Mouse (Mus musculus) MN1 (cell line): ENCODE measurements around the gene Wfdc1.

ENCODE experiments used
- DNase-seq: peaks from one replicate; pipeline ENCODE4 v3.0.0-alpha.2; 2016; ENCODE audit warnings: low spot score

Gene Wfdc1

DNA sequence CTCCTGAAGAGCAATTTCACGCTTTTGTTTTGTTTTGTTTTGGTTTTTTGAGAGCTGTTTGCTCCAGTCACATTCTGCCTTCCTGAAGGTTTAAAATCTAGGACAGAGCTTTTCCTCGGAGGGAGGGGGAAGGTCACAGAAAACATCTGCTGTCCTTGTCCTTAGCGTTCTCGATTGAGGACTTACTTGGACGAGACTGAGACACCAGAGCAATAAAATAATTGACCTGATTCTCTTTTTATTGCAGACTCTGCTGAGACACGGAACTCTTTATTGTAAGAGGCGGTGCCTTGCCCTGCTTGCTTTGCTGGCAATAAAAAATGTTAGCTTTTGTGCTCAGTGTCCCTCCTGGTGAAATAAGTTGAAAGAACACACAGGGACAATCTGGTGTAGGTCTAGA, 26.4 kb upstream of the Wfdc1 start:
- DNase-seq, result no peak

DNA sequence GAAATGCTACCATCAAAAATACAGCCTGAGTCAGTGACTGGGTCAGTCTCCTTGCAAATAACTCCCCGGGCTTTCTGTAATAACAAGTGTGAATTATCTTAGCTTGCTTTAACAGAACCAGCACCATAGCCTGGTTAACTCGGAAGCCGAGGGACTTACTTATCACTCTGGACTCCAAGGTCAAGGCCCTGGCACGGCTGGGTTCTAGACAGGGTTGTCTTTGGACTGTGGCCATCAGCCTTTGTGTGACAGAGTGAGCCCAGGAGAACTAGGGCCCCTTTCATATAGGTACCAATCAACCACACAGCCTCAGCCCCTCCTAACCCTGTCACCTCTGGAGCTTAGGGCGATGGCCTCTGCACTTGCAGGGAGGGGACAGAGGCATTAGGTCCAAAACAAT, 25.1 kb upstream of the Wfdc1 start:
- DNase-seq, result no peak

DNA sequence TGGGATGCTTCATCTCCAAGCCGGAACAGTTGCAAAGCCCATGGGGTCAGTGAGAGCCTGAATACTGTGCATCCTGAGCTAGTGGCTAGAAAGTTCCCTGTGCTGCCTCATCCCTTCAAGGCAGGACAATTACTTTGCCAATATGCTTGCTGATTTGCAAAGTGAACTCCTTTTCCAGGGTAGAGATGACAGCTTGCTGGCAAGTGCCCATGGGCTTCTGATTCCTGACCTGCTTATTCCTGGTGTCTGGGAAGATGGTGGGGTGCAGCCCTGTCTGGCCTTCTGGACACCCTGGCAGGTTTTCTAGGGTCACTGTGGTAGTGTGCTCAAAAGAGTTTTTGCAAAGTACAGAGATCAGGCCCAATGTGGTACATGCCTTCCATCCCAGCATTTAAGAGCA, 23.2 kb upstream of the Wfdc1 start:
- DNase-seq, result no peak

DNA sequence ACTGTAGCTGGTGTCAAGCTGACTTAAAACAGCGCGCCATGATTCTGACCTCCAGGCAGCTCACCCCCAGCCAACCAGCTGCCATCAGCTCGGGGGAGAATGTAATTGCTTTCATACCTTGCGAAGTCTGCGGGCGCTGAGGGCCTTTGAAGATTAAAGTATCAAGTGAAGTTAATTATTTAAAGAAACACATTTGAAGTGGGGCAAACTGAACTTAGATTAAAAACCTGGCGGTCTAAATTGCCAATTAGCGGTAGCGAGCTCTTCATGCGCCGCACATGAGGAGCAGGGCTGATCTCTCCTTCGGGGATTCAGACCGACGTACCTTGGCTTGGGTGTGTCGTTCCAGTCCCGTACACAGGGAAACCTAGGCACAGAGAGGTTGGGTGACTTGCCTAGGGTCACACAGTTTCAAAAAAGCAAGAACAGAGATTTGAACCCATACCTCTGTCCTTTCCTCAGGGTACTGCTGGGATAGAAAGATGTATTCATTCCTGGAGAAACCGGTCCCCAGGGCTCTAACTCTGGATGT, 21.7 kb upstream of the Wfdc1 start:
- DNase-seq, result no peak

DNA sequence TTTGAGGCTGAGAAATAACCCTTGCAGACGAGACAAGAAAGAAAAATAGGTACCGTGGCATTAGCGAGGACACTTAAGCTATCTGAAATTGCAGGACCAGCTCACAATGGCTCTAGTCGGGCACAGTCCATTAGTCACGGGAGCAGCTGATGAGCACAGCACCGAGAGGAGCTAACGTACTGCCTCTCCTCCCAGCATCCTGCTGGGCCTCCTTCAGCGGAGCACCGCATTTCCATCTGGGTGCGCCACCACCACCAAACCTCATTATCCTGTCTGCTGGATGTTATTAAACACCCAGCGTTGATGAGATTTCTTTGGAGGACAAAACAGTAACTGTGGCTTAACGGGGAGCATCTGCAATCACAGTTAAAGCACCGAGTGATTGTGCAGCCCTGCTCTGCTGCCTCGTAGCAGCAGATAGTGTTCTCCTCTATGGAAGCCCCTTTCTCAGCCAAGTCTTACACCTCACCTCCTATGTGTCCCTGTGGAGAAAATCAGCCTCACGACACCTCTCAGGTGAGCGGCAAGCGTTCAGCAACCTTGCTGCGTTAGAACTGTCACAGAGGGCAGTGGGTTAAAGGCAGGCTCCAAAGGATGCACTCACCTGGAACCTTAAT, 21.1 kb upstream of the Wfdc1 start:
- peak; percentile 63 for DNase-seq

DNA sequence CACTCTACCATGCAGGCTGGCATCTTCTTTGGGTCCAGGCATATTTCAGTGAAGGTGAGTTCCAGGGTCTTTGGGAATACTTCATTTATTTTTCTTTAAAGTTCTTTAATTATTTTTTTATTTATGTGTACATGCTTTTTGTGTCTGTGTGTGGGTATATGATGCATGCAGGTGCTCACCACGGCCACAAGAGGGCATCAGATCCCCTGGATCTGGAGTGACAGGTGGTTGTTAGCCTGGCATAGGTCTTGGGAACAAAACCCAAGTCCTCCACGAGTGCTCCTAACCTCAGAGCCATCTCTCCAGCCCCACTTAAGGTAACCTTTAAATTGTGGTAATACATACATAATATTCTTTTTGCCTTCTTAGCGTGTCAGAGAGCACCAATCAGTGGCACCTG, 20.0 kb upstream of the Wfdc1 start:
- no peak for DNase-seq

DNA sequence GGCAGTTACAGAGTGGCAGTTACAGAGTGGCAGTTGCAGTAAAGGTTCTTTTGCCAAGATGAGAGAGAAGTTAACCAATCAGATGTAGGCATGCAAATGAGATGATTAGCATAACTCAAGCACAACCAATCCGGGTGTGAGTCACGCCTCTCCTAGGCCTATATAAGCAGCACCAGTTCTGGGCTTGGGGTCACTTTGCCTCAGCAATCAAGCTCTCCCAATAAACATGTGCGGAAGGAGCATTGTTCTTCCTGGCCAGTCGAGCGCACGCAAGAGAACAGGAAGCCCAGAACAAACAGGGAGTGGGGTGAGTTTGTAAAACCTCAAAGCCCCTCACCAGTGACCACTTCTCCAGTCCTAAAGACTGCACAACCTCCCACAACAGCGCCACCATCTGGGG, 19.3 kb upstream of the Wfdc1 start:
- no peak for DNase-seq

DNA sequence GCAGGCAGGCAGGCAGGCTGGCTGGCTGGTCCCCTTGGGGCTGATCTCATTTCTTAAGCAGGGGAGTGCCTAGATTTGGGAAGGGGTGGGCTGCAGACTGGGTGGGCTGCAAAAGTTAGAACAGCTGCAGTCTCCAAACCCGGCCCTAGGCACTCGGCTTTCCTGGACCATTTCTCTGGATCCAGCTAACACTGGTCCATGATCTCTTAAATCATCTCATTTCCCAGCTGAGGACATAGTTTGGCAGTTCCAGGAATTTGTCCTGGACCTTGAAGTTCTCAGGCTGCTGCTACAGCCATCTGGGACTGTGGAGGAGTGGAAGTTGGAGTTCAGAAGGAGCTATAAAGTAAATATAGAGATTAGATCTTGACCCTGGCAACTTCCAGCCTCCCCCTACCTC, 14.8 kb upstream of the Wfdc1 start:
- DNase-seq, result no peak

DNA sequence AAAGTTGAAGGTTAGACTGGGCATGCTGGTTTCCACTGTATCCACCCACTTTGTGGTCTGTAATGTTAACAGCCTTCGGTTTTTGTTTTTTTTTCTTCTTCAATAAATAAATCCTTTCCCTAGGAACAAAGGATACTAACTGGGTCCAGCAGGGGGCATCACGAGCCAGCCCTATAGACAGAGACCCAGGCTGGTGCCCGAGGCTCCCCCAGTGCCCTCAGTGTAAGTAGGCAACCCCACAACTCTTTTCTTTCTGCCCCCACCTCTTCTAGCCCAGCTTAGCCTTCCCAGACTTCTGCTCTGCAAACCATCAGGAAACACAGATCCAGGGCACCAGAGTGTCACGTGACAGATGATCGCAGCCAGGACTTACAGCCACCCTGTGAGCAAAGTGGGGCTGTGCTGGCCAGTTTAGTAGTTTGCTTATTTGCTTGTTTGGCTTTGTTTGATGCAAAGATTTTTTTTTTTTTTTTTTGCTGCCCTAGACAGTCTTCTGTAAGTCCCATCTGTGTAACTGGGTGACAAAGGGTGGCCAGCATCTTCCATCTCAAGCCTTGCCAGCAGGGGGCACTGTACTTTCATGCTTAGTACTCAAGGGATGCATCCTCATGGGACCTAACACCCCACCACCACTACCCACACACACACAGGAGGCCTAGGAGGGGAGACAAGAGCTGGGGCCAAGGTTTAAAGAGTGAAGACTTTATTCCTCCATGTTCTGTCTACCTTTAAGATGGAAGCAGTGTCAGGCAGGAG, 9.3 kb upstream of the Wfdc1 start:
- peak; percentile 58 for DNase-seq

DNA sequence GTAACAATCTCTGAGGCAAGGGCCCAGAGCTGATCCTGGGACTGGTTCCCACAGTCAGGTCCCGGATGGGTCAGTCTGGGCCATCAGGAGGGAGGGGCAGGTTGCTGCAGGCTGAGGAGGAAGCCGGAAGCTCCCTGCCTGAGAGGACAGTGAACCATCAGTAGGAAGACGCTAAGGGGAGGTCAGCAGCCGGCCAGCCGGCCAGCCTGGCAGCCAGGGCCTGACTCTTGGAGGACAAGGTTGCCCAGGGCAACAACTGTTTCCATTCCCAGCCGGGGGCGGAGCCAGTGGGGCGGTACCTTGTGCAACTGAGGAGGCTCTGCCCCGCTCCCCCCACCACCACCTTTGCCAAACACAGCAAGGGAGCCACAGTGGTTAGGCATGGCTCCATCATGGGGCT, 5.1 kb upstream of the Wfdc1 start:
- DNase-seq, result peak; percentile 91

DNA sequence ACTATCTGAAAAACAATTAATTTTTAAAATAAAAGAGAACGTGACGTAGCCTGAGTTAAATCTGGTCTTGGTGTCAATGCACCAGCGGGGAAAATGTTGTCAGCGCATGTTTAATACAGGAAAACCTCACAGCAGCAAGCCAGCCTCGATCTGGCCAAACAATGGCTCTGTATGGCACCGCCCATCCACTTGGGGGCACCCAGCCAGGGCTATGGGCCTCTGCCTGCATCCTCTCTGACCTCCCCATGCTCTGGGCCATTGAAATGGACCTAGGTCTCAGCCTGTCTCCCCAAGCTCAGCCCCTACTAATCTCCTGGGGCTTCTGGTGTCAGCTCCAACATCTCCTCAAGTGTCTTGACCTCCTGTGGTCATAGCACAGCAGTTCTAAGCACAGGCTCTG, 4.3 kb upstream of the Wfdc1 start:
- DNase-seq, result no peak

DNA sequence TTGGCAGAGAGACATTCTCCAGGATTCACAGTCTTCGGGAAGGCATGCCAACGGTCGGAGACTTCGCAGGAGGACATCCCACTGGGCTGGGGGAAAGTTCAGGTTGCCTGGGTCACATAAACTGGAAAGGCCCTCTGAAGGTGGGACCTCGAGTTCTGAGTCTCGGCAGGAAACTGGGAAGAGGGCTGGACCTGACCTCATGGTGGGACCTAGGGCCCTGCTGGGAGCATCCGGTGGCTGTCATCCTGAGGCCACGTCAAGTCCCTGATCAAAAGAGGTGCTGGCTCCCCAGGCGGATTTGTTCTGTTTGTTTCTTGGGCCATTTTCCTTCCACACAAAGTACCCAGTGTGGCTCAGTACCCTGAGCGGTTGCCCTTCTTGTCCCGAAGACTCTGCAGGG, 2.7 kb upstream of the Wfdc1 start:
- DNase-seq, result no peak

DNA sequence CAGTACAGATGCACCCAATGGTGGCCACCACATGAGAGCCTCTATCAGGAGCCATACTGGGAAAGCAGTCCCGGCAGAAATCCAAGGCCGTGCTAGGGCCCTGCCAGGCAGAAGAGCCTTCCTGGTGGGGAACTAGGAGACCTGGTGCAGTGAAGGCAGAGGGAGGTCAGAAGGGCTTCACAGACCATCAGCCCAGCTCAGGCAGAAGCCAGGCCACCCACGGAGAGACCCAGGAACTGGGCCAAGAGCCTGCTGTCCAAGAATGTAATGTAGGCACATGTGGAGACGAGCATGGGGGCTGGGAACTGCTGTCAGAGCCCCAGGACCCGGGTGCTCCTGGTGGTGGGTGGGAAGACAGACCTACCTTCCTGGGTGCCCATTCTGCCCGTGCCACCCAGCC, 895 bp upstream of the Wfdc1 start:
- peak; percentile 47 for DNase-seq

DNA sequence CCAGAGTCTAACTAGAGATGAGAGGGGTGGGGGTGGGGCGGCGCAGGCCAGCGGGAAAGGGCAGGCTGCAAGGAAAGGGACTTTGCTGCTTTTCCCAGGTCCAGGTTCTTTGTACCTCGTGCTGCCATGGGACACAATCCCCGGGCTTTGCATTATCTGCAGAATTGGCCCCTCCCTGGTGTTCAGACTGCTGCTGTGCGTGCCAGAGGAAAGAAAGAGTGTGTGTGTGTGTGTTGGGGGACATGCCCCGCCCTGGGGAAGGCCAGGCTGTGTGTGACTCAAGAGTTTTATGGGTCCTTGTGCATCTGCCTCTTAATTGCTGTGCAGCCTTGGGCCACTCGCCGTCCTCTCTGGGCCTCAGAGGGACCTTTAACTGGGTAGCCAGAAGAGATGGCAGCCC, 2.3 kb downstream of the Wfdc1 start:
- DNase-seq, result no peak

DNA sequence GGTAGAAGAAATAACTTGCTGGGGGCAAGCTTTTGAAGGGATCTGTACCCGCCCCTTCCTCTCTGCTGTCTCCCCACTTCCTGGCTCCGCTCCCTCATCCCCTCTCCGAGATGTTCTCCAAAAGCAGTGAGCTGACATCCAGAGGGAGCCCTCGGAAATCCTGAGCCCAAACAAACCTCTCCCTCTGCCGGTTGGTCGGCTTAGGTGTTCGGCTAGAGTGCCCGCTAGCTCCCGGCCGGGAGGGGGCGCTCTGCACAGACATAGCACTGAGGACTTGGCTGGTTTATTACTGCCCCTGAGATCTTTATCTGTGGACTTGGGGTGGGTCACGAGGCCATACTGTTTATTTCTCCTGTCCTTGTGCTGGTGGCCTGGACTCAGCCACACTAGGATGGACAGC, 3.1 kb downstream of the Wfdc1 start:
- DNase-seq, result no peak

DNA sequence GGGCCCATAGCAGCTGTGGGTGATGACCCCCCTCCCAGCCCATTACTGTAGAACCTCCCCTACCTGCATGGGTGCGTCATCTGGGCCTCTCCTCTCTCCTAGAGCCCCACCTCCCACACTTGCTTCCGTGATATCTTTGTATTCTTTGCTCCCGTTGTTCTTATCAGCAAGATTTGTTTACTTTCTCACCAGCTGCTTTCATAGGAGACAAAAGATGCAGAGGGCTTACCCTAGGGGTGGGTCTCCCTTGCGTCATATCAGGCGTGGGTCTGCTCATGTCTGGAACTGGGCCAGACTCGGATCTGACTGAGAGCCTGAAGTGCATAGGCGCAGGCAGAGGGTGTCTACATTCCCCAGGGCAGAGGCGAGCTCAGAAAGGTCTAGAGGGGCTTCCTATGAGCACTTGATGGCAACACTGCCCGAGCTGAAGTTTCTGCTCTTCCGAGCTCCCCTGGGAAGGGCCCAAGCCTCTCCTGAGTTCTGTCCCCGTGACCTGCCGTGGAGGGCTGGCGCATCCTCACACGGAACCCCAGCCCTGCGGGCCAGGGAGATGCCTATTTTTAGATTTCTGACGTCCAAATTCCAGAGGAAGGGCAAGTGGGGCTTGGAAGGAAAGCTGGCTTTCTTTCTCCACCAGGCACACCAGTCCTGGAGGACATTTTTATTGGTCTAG, 4.4 kb downstream of the Wfdc1 start:
- DNase-seq, result peak; percentile 55

DNA sequence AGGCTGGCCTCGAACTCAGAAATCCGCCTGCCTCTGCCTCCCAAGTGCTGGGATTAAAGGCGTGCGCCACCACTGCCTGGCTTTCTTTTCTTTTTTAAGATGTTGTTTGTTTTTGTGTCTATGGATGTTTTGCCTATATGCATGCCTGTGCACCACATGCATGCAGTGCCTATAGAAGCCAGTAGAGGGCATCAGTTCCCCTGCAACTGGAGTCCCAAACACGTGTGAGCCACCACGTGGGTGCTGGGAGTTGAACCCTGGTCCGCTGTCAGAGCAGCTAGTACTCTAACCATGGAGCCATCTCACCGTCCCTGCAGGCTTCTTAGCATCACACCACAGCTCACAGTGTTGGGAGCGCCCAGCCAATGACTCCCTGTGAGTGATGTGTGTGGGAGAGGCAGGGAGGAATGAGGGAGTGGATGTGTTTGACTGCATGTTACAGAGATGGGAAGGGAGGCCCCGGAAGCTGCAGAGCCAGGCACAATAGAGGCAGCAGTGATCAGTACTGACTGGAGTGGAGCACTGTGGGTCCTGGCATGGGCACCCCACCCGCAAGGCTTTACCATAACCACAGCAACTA, 7.9 kb downstream of the Wfdc1 start:
- DNase-seq, result no peak

DNA sequence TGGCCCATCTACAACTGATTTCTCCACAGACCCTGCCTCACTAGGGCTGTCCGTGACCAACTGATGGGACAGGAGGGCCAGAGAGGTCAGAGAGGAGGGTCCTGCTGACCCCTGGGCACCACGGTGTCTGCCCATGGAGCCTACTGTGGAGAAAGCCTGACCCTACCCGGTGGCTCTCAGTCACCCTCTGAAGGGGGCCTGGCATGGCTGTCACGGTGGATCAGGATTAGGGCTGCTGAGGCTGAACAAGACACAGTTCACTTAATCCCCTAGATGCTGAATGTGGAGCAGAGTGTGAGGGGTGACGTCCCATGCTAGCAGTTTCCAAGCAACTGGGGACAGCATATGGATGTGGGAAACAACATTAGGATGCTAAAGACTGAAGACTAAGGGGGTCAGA, 9.3 kb downstream of the Wfdc1 start:
- no peak for DNase-seq

DNA sequence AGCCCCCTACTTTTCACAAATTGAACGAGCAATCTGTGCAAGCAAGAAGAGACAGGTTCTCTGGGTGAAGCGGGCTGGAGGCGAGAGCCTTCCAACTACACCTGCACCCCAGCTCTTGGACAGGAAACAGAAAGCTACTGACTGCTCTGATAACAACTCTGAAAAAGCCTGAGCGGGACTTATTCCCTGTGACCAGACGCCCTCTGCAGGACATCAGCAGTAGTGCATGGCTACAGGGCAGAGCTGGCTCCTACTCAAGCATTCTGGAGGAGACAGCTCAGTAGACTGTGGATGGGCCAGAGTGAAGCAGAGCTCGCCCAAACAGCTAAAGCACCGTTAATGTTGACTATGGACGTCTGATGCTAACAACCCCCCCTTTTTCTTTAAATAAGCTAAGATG, 10.2 kb downstream of the Wfdc1 start:
- peak; percentile 97 for DNase-seq

DNA sequence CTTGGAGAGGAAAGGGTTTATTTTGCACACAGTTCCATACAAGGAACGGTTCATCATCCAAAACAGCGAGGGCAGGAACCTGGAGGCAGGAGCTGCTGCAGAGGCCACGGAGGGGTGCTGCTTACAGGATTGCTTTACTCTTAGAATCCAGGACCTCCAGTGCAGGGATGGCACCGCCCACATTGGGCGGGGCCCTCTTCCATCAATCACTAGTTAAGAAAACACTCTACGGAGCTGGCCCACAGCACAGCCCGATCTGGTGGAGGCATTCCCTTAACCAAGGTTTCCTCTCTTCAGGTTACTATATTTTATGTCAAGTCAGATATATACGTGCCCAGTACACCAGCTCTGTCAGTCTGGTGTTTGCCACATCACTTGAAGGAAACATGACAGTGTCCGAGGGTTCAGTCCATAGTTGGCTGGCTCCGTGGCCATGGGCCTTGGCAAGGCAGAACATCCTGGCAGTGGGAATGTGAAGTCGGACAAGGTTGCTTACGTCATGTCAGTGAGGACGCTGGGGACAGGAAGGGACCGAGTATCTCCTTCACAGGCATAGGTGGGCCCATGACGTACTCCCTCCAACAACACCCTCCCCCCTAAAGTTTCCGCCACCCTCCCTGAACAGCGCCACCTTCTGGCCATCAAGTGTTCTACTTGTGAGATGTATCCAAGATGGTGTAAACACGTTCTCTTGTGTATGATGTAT, 12.1 kb downstream of the Wfdc1 start:
- DNase-seq, result no peak

DNA sequence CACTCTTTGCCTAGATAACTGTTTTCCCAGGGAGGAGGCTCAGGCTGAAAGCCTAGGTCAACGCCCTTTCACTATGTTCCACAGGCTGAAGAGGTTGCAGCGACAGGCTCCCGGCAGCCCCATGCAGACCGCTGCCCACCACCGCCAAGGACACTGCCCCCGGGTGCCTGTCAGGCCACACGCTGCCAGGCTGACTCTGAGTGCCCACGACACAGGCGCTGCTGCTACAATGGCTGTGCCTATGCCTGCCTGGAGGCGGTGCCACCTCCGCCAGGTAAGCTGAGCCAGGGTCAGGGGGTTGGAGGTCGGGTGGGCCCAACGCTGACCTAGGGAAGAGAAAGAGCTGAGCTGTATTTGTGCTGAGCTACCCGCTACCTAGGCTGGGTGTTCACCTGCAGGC, 13.0 kb downstream of the Wfdc1 start:
- no peak for DNase-seq

DNA sequence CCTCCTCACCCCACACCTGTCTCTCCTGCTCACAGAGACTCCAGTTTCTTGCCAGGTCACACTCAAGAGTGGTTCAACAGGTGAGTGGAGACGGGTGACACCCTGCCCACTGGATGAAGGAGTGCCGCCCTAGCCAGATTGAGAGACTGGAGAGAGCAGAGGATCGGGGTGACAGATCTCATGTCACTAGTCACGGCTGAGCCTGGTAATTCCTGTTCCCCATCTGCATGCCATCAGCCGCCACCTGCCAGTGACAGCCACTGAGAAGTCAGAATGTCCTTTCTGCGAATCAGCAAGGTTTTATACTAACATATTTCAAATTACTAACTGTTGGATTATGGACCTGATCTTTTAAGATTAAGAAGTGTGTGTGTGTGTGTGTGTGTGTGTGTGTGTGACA, 24.4 kb downstream of the Wfdc1 start:
- no peak for DNase-seq
